Mouse (Mus musculus): Measurements from ENCODE around the gene Dnajc5g. TPM values are rescaled to one million over a fixed set of nuclear protein-coding genes. Genes with fewer than 3 reads are reported as not detected.

The Dnajc5g gene
- polyA plus RNA-seq, 1 experiment from 2014 or later, result not detected

DNA sequence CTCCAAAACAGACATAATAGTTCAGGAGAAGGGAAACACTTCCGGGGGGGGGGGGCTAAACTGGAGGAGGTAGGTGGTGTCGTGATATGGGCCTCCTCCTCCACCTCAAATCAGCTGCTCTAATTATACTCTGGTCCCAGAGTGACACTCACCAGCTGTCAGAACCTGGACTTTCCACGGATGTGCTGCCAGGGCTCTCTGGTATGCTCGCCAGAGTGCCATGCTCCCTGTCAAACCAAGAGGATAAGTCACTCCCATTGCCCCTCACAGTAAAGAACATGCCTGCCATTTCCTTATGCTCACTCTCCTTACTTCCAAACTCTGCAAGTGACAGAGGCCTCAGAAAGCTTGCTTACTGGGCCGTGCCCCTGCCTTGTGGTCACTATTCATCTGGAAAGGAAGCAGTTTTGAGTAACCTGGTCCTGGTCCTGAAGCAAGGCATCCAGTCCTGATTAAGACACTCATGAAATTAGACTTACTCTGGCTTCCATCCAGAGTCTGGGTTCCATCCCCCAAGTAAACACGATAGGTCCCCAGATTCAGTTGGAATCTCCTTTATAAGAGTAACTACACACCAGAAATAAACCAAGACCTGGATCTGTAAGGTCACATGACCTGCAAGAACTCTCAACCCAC, 47.5 kb downstream of the Dnajc5g start:
- 0 out of 2 replicates have a peak, but pooled peaks cover 6% of the 10 kb centered on the region for H3K4me1 ChIP-seq (ENCODE audit: control insufficient read depth, insufficient read depth, low read length)
- DNase-seq (ENCODE audit: low spot score) (no peak), ATAC-seq (ENCODE audit: insufficient number of reproducible peaks, low FRiP score, low TSS enrichment, low read depth) (peak; percentile 16)
- no peaks in the 10 kb centered on the region for H3K9me3 ChIP-seq (ENCODE audit: control insufficient read depth, low read length)
- no peaks in the 10 kb centered on the region for H3K27me3 ChIP-seq (ENCODE audit: control insufficient read depth, insufficient read depth, low read length)
- H3K9ac ChIP-seq (ENCODE audit: low read length), result peak overlapping the region; percentile 58
- peaks cover 4% of the 10 kb centered on the region for H3K36me3 ChIP-seq (ENCODE audit: control insufficient read depth, insufficient read depth, low read length)
- peak overlapping the region; percentile 51 for H3K4me3 ChIP-seq (ENCODE audit: low read depth, low read length)
- no peak overlapping the region for H3K27ac ChIP-seq (replicated peaks; ENCODE audit: low read depth, low read length)
- WGBS, result 34% methylated on average over 6 of the region's 6 CpGs
- H3K4me2 ChIP-seq (ENCODE audit: low read depth, severe bottlenecking), result peak overlapping the region; percentile 71

DNA sequence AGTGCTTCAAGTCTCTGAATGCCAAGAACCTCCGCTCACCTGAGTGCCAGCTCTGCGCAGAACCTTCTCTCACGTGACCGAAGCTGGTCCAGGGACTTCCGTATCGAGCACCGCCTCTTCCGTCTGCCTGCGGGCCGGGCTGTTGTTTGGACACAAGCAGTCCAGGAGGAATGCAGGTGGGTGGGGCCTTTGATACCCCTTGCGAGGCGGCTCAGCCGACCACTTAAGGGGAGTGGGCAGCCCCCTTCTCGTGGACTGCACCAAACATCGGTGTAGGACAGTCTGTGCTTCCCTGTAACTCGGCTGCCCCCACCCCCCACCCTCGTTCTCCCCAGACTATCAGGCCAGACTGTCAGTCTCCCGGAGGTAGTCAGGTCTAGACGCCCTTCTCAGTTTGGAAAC, 48.1 kb downstream of the Dnajc5g start, which contains the start of gene Mpv17:
TSS of gene Mpv17 (minus strand) at position 100 of the 402 bp plus-strand sequence.
- no peaks in the 10 kb centered on the region for H3K27me3 ChIP-seq (ENCODE audit: control insufficient read depth, insufficient read depth, low read length)
- H3K4me3 ChIP-seq (ENCODE audit: low read depth, low read length), result peak within 1 kb of the TSS; percentile 51
- peak within 1 kb of the TSS; percentile 71 for H3K4me2 ChIP-seq (ENCODE audit: low read depth, severe bottlenecking)
- H3K27ac ChIP-seq (replicated peaks; ENCODE audit: low read depth, low read length), result 0 out of 2 replicates have a peak within 1 kb of the TSS, but pooled peaks have one; percentile 36
- DNase-seq (ENCODE audit: low spot score) (peak; percentile 88), ATAC-seq (ENCODE audit: insufficient number of reproducible peaks, low FRiP score, low TSS enrichment, low read depth) (peak; percentile 92)
- WGBS, result under 1% methylated on average over 19 of the region's 19 CpGs
- 0 out of 2 replicates have a peak, but pooled peaks cover 6% of the 10 kb centered on the region for H3K4me1 ChIP-seq (ENCODE audit: control insufficient read depth, insufficient read depth, low read length)
- H3K9me3 ChIP-seq (ENCODE audit: control insufficient read depth, low read length), result no peaks in the 10 kb centered on the region
- peaks cover 4% of the 10 kb centered on the region for H3K36me3 ChIP-seq (ENCODE audit: control insufficient read depth, insufficient read depth, low read length)
- H3K9ac ChIP-seq (ENCODE audit: low read length), result peak within 1 kb of the TSS; percentile 58

Other genes starting within 250 kb of the Dnajc5g start
- gene Tmem214, start 238.3 kb upstream of the Dnajc5g start, polyA plus RNA-seq (2014; fragmentation: Nextera tagmentation; extraction: Ambion mirVana), result 49.3 and 50.9 TPM in 2 replicates
- gene Agbl5, start 217.6 kb upstream of the Dnajc5g start, polyA plus RNA-seq (2014; fragmentation: Nextera tagmentation; extraction: Ambion mirVana), result 33.0 and 35.7 TPM in 2 replicates
- 384 and 395 TPM in 2 replicates for gene Ost4, start 198.5 kb upstream of the Dnajc5g start, polyA plus RNA-seq (2014; fragmentation: Nextera tagmentation; extraction: Ambion mirVana)
- gene Emilin1, start 192.9 kb upstream of the Dnajc5g start, polyA plus RNA-seq (2014; fragmentation: Nextera tagmentation; extraction: Ambion mirVana), result 117 and 122 TPM in 2 replicates
- gene Khk, start 184.9 kb upstream of the Dnajc5g start, polyA plus RNA-seq (2014; fragmentation: Nextera tagmentation; extraction: Ambion mirVana), result 5.4 and 7.9 TPM in 2 replicates
- 2.2 and 2.7 TPM in 2 replicates for gene Cgref1, start 160.7 kb upstream of the Dnajc5g start, polyA plus RNA-seq (2014; fragmentation: Nextera tagmentation; extraction: Ambion mirVana)
- 96.5 and 101 TPM in 2 replicates for gene Preb, start 145.9 kb upstream of the Dnajc5g start, polyA plus RNA-seq (2014; fragmentation: Nextera tagmentation; extraction: Ambion mirVana)
- gene Tcf23, start 137.6 kb upstream of the Dnajc5g start, polyA plus RNA-seq (2014; fragmentation: Nextera tagmentation; extraction: Ambion mirVana), result not detected in 2 replicates
- 75.0 and 83.9 TPM in 2 replicates for gene Atraid, start 58.0 kb upstream of the Dnajc5g start, polyA plus RNA-seq (2014; fragmentation: Nextera tagmentation; extraction: Ambion mirVana)
- gene Slc5a6, start 57.4 kb upstream of the Dnajc5g start, polyA plus RNA-seq (2014; fragmentation: Nextera tagmentation; extraction: Ambion mirVana), result 8.0 and 8.6 TPM in 2 replicates
- 33.7 and 36.1 TPM in 2 replicates for gene Cad, start 51.5 kb upstream of the Dnajc5g start, polyA plus RNA-seq (2014; fragmentation: Nextera tagmentation; extraction: Ambion mirVana)
- gene Slc30a3, start 2.0 kb downstream of the Dnajc5g start, polyA plus RNA-seq (2014; fragmentation: Nextera tagmentation; extraction: Ambion mirVana), result 0.20 TPM in 1 of 2 replicates, not detected in the other
- gene Trim54, start 10.4 kb downstream of the Dnajc5g start, polyA plus RNA-seq (2014; fragmentation: Nextera tagmentation; extraction: Ambion mirVana), result 0.30 and 0.65 TPM in 2 replicates
- gene Ucn, start 32.5 kb downstream of the Dnajc5g start, polyA plus RNA-seq (2014; fragmentation: Nextera tagmentation; extraction: Ambion mirVana), result not detected in 2 replicates
- 55.6 and 56.6 TPM in 2 replicates for gene Mpv17, start 48.0 kb downstream of the Dnajc5g start, polyA plus RNA-seq (2014; fragmentation: Nextera tagmentation; extraction: Ambion mirVana)
- gene Gm29609, start 73.6 kb downstream of the Dnajc5g start, polyA plus RNA-seq (2014; fragmentation: Nextera tagmentation; extraction: Ambion mirVana), result 1.1 and 1.8 TPM in 2 replicates
- gene Gtf3c2, start 73.9 kb downstream of the Dnajc5g start, polyA plus RNA-seq (2014; fragmentation: Nextera tagmentation; extraction: Ambion mirVana), result 89.2 and 104 TPM in 2 replicates
- gene Snx17, start 86.9 kb downstream of the Dnajc5g start, polyA plus RNA-seq (2014; fragmentation: Nextera tagmentation; extraction: Ambion mirVana), result 138 and 144 TPM in 2 replicates
- gene Eif2b4, start 87.1 kb downstream of the Dnajc5g start, polyA plus RNA-seq (2014; fragmentation: Nextera tagmentation; extraction: Ambion mirVana), result 71.9 and 73.0 TPM in 2 replicates
- gene Zfp513, start 96.0 kb downstream of the Dnajc5g start, polyA plus RNA-seq (2014; fragmentation: Nextera tagmentation; extraction: Ambion mirVana), result 5.5 and 6.2 TPM in 2 replicates
- gene Ppm1g, start 114.4 kb downstream of the Dnajc5g start, polyA plus RNA-seq (2014; fragmentation: Nextera tagmentation; extraction: Ambion mirVana), result 154 and 159 TPM in 2 replicates
- gene Nrbp1, start 134.6 kb downstream of the Dnajc5g start, polyA plus RNA-seq (2014; fragmentation: Nextera tagmentation; extraction: Ambion mirVana), result 119 and 124 TPM in 2 replicates
- gene Gm9970, start 134.9 kb downstream of the Dnajc5g start, polyA plus RNA-seq (2014; fragmentation: Nextera tagmentation; extraction: Ambion mirVana), result 0.38 and 0.49 TPM in 2 replicates
- gene Krtcap3, start 145.4 kb downstream of the Dnajc5g start, polyA plus RNA-seq (2014; fragmentation: Nextera tagmentation; extraction: Ambion mirVana), result 23.3 and 24.9 TPM in 2 replicates
- 45.7 and 51.3 TPM in 2 replicates for gene Ift172, start 184.8 kb downstream of the Dnajc5g start, polyA plus RNA-seq (2014; fragmentation: Nextera tagmentation; extraction: Ambion mirVana)
- 64.3 and 79.4 TPM in 2 replicates for gene Fndc4, start 189.8 kb downstream of the Dnajc5g start, polyA plus RNA-seq (2014; fragmentation: Nextera tagmentation; extraction: Ambion mirVana)
- gene Gckr, start 191.2 kb downstream of the Dnajc5g start, polyA plus RNA-seq (2014; fragmentation: Nextera tagmentation; extraction: Ambion mirVana), result 0.16 TPM in 1 of 2 replicates, not detected in the other

Measured in limb, embryonic 11.5 days (tissue).